Mouse (Mus musculus) olfactory bulb, adult 2 months (tissue): Measurements from ENCODE around the gene Snx13.

Source experiments
- CTCF ChIP-seq: fragments of 200-500 bp; IDR thresholded peaks from 2 replicates; pipeline ENCODE4 v1.5.1; 2012; ENCODE audit warnings: low read depth, mild to moderate bottlenecking, low read length, moderate library complexity; ENCODE audit not compliant: insufficient read depth
- POLR2A ChIP-seq: fragments of 200-500 bp; IDR thresholded peaks from 2 replicates; pipeline ENCODE4 v1.6.1; 2012; ENCODE audit warnings: mild to moderate bottlenecking, low read depth, low read length, moderate library complexity; ENCODE audit not compliant: insufficient read depth

GRCm38 (mm10) chr12:35055114-35056095 lies 8.4 kb downstream of the Snx13 start:
- TF ChIP-seq CTCF, result no peak
- no peak for TF ChIP-seq POLR2A
